Mouse (Mus musculus): Measurements from ENCODE around the gene Atp1a3.

DNA sequence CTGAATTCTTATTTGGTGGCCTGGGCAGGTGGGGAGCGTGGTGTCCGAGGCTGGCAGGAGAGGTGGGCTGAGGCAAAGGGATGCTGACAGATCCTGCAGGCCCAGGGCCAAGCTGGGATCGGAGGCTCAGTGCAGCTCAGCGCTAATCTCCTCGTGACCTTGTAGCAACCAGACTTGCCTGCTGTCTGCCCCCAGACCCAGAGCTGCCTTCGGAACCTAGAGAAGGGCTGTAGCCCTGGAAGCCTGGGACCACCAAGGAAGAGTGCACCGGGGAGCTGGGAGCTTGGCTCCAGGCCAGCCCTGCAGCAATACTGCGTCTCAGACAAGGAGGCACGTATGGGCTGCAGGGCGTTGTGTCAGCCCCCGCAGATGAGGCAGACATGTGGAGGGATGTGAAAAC is 2.5 kb downstream of the Atp1a3 start:
- TF ChIP-seq CTCF (conservative IDR thresholded peaks at IDR 0.05; ENCODE audit: low read length) (no peak), NANOG (IDR thresholded peaks at IDR 0.05; ENCODE audit: borderline replicate concordance, low read length) (no peak)
